Mouse (Mus musculus) liver, embryonic 12.5 days (tissue): ENCODE results near the gene Fam168a. TPM values are rescaled to one million over a fixed set of nuclear protein-coding genes. Genes with fewer than 3 reads are reported as not detected.

Experiments used
- ATAC-seq: fragments of 200-750 bp; cut with Nextera tagmentation; 2 replicates; pipeline ENCODE4 v1.8.0; 2017; ENCODE audit warnings: moderate number of reproducible peaks, mild to moderate bottlenecking, moderate library complexity
- H3K27ac ChIP-seq: fragments of 300-500 bp; sonication (generic); 2 replicates; pipeline ENCODE4 v1.5.1; 2016; ENCODE audit warnings: mild to moderate bottlenecking
- H3K27me3 ChIP-seq: fragments of 300-500 bp; sonication (generic); replicated peaks from 2 replicates; pipeline ENCODE4 v1.6.1; 2016; ENCODE audit warnings: mild to moderate bottlenecking, moderate library complexity
- H3K36me3 ChIP-seq: fragments of 300-500 bp; sonication (generic); 2 replicates; pipeline ENCODE4 v1.6.1; 2016; ENCODE audit warnings: mild to moderate bottlenecking, moderate library complexity
- H3K4me1 ChIP-seq: fragments of 300-500 bp; sonication (generic); 2 replicates; pipeline ENCODE4 v1.6.1; 2016
- H3K4me2 ChIP-seq: fragments of 300-500 bp; sonication (generic); 2 replicates; pipeline ENCODE4 v1.6.1; 2016; ENCODE audit warnings: mild to moderate bottlenecking, moderate library complexity
- H3K4me3 ChIP-seq: fragments of 300-500 bp; sonication (generic); 2 replicates; pipeline ENCODE4 v1.5.1; 2016; ENCODE audit warnings: mild to moderate bottlenecking, moderate library complexity
- H3K9ac ChIP-seq: fragments of 300-500 bp; sonication (generic); 2 replicates; pipeline ENCODE4 v1.6.1; 2016; ENCODE audit warnings: mild to moderate bottlenecking, moderate library complexity
- H3K9me3 ChIP-seq: fragments of 300-500 bp; sonication (generic); replicated peaks from 2 replicates; pipeline ENCODE4 v1.6.1; 2016; ENCODE audit warnings: mild to moderate bottlenecking, moderate library complexity
- WGBS: fragments of 180-500 bp; shearing (Covaris S2); methylation state at CpG from one replicate; pipeline ENCODE4 v1.1.7; 2016; ENCODE audit not compliant: insufficient replicate concordance; 5-methylcytosine and 5-hydroxymethylcytosine counted together
- microRNA-seq: library from miRNA; unstranded; fragments of <30 nt; microRNA quantifications from one replicate; pipeline ENCODE4, GENCODE M21; 2017
- polyA plus RNA-seq: library from polyadenylated mRNA; unstranded; fragments of >200 nt; fragmentation: Nextera tagmentation; extraction: Ambion mirVana; gene quantifications from 2 replicates; pipeline ENCODE4 v1.2.1, GENCODE M21; 2016

Gene Fam168a
- polyA plus RNA-seq, 1 experiment from 2014 or later = 7.1 TPM

GRCm38 (mm10) chr7:100876293-100876692 is 169.9 kb downstream of the Fam168a start:
- WGBS = 77% methylated on average over 13 of the region's 13 CpGs
- Histone ChIP-seq H3K36me3 (peaks cover 50% of the 10 kb centered on the region), H3K27ac (peak overlapping the region; percentile 47), H3K27me3 (no peaks in the 10 kb centered on the region), H3K4me1 (peaks cover 25% of the 10 kb centered on the region), H3K4me2 (no peak overlapping the region), H3K9me3 (no peaks in the 10 kb centered on the region), H3K9ac (no peak overlapping the region), H3K4me3 (no peak overlapping the region)
- ATAC-seq = no peak

DNA sequence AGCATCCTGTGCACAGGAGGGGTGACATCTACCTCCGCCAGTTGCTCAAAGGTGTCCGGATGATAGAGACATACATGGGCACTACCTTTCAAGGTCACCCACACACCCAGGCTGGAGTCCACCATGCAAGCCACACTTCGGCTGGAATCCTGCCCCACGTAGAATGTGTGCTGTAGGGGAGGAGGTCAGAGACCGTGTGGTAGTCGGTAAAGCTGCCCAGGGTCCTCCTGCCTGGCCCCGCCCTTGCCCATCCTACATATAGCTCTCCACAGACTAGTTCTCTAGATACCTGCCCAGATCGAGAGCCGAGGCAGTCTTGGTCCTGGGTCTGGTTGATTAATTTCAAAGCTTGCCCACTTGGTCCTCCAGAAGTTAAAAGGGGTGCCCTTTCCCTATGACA is 170.3 kb downstream of the Fam168a start:
- Histone ChIP-seq H3K27me3 (no peaks in the 10 kb centered on the region), H3K27ac (no peak overlapping the region), H3K4me2 (no peak overlapping the region), H3K4me1 (peaks cover 25% of the 10 kb centered on the region), H3K9me3 (no peaks in the 10 kb centered on the region), H3K9ac (no peak overlapping the region), H3K36me3 (peaks cover 55% of the 10 kb centered on the region), H3K4me3 (no peak overlapping the region)
- no peak for ATAC-seq
- 70% methylated on average over 9 of the region's 9 CpGs for WGBS

DNA sequence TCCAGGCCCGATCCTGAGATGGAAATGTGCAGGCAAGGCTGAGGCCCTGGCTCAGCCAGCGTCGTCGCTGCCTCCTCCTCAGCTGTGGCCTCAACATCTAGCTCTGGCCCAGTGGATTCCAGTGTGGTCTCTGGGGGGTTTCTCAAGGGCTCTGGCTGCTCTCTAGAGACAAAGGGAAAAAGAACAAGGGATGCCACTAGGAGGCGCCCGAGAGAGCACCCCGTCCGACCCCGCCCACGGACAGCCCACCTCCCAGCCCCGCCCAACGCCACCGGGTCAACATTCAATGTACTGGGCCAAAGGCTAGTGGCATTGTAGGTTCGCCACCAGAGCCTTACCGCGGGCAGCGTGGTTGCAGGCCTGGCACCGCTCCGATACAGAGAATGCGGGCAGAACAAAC is 173.2 kb downstream of the Fam168a start:
- H3K27ac ChIP-seq = no peak overlapping the region
- peak; percentile 47 for ATAC-seq
- peaks cover 64% of the 10 kb centered on the region for H3K36me3 ChIP-seq

DNA sequence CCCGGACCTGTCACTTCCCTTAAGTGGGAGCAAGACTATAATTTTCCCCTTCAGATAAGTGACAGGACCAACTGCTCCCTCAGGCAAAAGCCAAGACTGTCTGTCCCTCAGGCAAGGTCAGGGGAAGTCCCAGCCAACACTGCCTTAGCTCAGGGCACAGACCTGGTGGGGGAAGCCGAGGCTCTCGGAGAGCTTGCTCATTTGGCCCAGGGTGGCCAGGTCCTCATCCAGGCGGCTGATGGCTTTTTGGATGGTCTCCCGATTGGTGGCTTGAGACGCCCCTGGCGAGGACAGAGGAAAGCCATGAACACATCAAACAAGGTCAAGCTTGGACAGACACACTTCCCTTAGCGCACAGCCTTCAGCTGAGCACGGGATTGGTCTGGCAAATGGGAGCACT is 175.1 kb downstream of the Fam168a start:
- Histone ChIP-seq H3K27ac (no peak overlapping the region), H3K4me2 (no peak overlapping the region), H3K27me3 (no peaks in the 10 kb centered on the region), H3K9me3 (no peaks in the 10 kb centered on the region), H3K9ac (no peak overlapping the region), H3K4me1 (peaks cover 9% of the 10 kb centered on the region), H3K4me3 (no peak overlapping the region), H3K36me3 (peaks cover 70% of the 10 kb centered on the region)
- WGBS = 82% methylated on average over 9 of the region's 9 CpGs
- ATAC-seq = no peak

More for the DNA sequence above, 173.2 kb downstream of the Fam168a start:
- no peaks in the 10 kb centered on the region for H3K27me3 ChIP-seq
- H3K9ac ChIP-seq = no peak overlapping the region
- WGBS = 17% methylated on average over 20 of the region's 20 CpGs
- H3K4me1 ChIP-seq = peaks cover 14% of the 10 kb centered on the region
- peak overlapping the region; percentile 53 for H3K4me2 ChIP-seq
- peak overlapping the region; percentile 18; the same call in 1 of the 2 replicates for H3K4me3 ChIP-seq
- no peaks in the 10 kb centered on the region for H3K9me3 ChIP-seq

- ATAC-seq = no peak
These were observed 175.5 kb downstream of the Fam168a start for GRCm38 (mm10) chr7:100881950-100882349.

GRCm38 (mm10) chr7:100884460-100884859 is 178.0 kb downstream of the Fam168a start:
- H3K9ac ChIP-seq = no peak overlapping the region
- no peak for ATAC-seq
- H3K27me3 ChIP-seq = no peaks in the 10 kb centered on the region
- 75% methylated on average over 4 of the region's 4 CpGs for WGBS
- H3K9me3 ChIP-seq = no peaks in the 10 kb centered on the region
- H3K27ac ChIP-seq = no peak overlapping the region
- H3K4me1 ChIP-seq = peaks cover 6% of the 10 kb centered on the region
- H3K4me2 ChIP-seq = no peak overlapping the region
- peaks cover 51% of the 10 kb centered on the region for H3K36me3 ChIP-seq
- no peak overlapping the region for H3K4me3 ChIP-seq

More at GRCm38 (mm10) chr7:100881950-100882349, 175.5 kb downstream of the Fam168a start:
- Histone ChIP-seq H3K4me2 (no peak overlapping the region), H3K27me3 (no peaks in the 10 kb centered on the region), H3K36me3 (peaks cover 66% of the 10 kb centered on the region), H3K9me3 (no peaks in the 10 kb centered on the region), H3K4me3 (no peak overlapping the region), H3K27ac (no peak overlapping the region), H3K4me1 (peaks cover 9% of the 10 kb centered on the region), H3K9ac (no peak overlapping the region)
- 75% methylated on average over 4 of the region's 4 CpGs for WGBS

DNA sequence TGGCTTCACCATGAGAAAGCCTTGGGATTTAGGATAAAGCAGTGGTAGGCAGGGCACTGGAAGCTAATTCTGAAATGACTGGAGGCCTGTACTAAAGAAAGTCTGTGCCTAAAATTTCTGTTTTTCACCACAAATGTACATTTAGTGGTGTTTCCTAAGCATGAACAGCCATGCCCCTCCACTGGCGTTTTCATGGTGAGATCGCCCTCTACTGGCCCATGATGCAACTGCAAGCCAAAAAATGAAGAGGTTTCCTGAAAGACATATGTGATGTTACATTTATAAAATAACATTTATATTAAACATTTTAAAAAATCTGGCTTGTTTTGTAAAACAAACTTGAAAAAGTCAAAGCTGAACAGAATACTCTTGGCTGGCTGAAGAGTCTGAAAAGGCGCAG is 180.1 kb downstream of the Fam168a start:
- no peaks in the 10 kb centered on the region for H3K9me3 ChIP-seq
- no peak for ATAC-seq

More for the DNA sequence above, 180.1 kb downstream of the Fam168a start:
- WGBS = 28% methylated on average over 3 of the region's 3 CpGs
- Histone ChIP-seq H3K4me3 (no peak overlapping the region), H3K9ac (no peak overlapping the region), H3K27ac (no peak overlapping the region), H3K4me1 (no peaks in the 10 kb centered on the region), H3K4me2 (no peak overlapping the region), H3K36me3 (peaks cover 47% of the 10 kb centered on the region), H3K27me3 (no peaks in the 10 kb centered on the region)

Small RNAs within 50 kb of the gene (microRNA-seq; reads per million reads assigned to microRNA genes)
- gene Mir3102 = 85.8 reads per million, percentile 46 among the genes with 10 or more reads in this experiment

Other genes starting within 250 kb of the Fam168a start
- gene Ucp3, start 233.6 kb upstream of the Fam168a start, polyA plus RNA-seq = 0.10 TPM in 1 of 2 replicates, not detected in the other
- 814 and 842 TPM in 2 replicates for gene Ucp2, start 213.3 kb upstream of the Fam168a start, polyA plus RNA-seq
- 2.5 TPM in 2 replicates for gene Dnajb13, start 191.7 kb upstream of the Fam168a start, polyA plus RNA-seq
- gene Coa4, start 169.6 kb upstream of the Fam168a start, polyA plus RNA-seq = 15.1 and 18.1 TPM in 2 replicates
- 60.7 and 62.0 TPM in 2 replicates for gene Rab6a, start 99.2 kb upstream of the Fam168a start, polyA plus RNA-seq
- 53.2 and 56.3 TPM in 2 replicates for gene Mrpl48, start 98.3 kb upstream of the Fam168a start, polyA plus RNA-seq
- gene Plekhb1, start 44.2 kb upstream of the Fam168a start, polyA plus RNA-seq = 0.26 and 0.43 TPM in 2 replicates
- gene Relt, start 156.8 kb downstream of the Fam168a start, polyA plus RNA-seq = 17.8 and 18.2 TPM in 2 replicates
- gene Arhgef17, start 225.5 kb downstream of the Fam168a start, polyA plus RNA-seq = 1.7 and 2.2 TPM in 2 replicates